Mouse (Mus musculus) bone marrow, adult 2 months (tissue): ENCODE results near the gene Rdh8. TPM values are rescaled to one million over a fixed set of nuclear protein-coding genes. Genes with fewer than 3 reads are reported as not detected.
"Not testable (repeated sequence)": the region's sequence is repeated elsewhere in the genome, so short reads cannot be mapped to it uniquely, and the experiment has no call there.

Experiments
- H3K27ac ChIP-seq: fragments of 200-500 bp; 2 replicates; pipeline ENCODE4 v1.5.1; 2012; ENCODE audit warnings: low read depth, mild to moderate bottlenecking, control low read depth, inconsistent platforms, low read length; ENCODE audit not compliant: control insufficient read depth, poor library complexity, insufficient read depth
- H3K4me1 ChIP-seq: fragments of 200-500 bp; 2 replicates; pipeline ENCODE4 v1.6.1; 2011; ENCODE audit warnings: low read length; ENCODE audit not compliant: control insufficient read depth, insufficient read depth
- H3K4me3 ChIP-seq: fragments of 200-500 bp; replicated peaks from 2 replicates; pipeline ENCODE3; 2011; ENCODE audit warnings: mild to moderate bottlenecking, low read depth, low read length, control low read depth; ENCODE audit not compliant: control insufficient read depth
- CTCF ChIP-seq: fragments of 200-500 bp; IDR thresholded peaks from 2 replicates; pipeline ENCODE4 v1.5.1; 2011; ENCODE audit warnings: low read length, control low read depth; ENCODE audit not compliant: control insufficient read depth, insufficient read depth
- POLR2A ChIP-seq: fragments of 200-500 bp; IDR thresholded peaks from 2 replicates; pipeline ENCODE4 v1.6.1; 2011; ENCODE audit warnings: low read depth, mild to moderate bottlenecking, control low read depth, low read length, borderline replicate concordance; ENCODE audit not compliant: control insufficient read depth
- WGBS: fragments of 180-500 bp; shearing (Covaris S2); methylation state at CpG from one replicate; pipeline ENCODE4 v1.1.7; 2018; 5-methylcytosine and 5-hydroxymethylcytosine counted together
- polyA plus RNA-seq: library from polyadenylated mRNA; stranded (reverse); fragments of >200 nt; gene quantifications from 2 replicates; pipeline ENCODE4 v1.2.4, GENCODE M21; 2011; ENCODE audit warnings: low replicate concordance; ENCODE audit not compliant: missing spikeins, insufficient read depth, insufficient read length

The Rdh8 gene
- polyA plus RNA-seq, 1 experiment = not detected

DNA sequence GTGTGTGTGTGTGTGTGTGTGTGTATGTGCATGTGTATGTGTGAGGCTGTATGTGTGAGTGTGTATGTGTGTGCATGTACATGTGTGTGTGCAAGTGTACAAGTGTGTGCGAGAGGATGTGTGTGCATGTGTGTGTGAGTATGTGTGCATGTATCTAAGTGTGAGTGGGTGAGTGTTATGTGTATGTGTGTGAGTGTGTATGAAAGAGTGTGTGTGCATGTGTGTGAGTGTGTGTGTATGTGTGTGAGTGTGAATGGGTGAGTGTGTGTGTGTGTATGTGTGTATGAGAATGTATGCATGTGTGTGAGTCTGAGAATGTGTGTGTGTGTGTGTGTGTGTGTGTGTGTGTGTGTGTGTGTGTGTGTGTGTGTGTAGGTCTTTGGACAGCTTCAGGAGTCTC, 9.8 kb downstream of the Rdh8 start:
- no peak overlapping the region for H3K27ac ChIP-seq
- H3K4me1 ChIP-seq = peaks cover 5% of the 10 kb centered on the region; the same call in 1 of the 2 replicates
- TF ChIP-seq CTCF (no peak), POLR2A (no peak)
- WGBS = 78% methylated on average over 1 of the region's 1 CpGs
- H3K4me3 ChIP-seq = no peak overlapping the region

DNA sequence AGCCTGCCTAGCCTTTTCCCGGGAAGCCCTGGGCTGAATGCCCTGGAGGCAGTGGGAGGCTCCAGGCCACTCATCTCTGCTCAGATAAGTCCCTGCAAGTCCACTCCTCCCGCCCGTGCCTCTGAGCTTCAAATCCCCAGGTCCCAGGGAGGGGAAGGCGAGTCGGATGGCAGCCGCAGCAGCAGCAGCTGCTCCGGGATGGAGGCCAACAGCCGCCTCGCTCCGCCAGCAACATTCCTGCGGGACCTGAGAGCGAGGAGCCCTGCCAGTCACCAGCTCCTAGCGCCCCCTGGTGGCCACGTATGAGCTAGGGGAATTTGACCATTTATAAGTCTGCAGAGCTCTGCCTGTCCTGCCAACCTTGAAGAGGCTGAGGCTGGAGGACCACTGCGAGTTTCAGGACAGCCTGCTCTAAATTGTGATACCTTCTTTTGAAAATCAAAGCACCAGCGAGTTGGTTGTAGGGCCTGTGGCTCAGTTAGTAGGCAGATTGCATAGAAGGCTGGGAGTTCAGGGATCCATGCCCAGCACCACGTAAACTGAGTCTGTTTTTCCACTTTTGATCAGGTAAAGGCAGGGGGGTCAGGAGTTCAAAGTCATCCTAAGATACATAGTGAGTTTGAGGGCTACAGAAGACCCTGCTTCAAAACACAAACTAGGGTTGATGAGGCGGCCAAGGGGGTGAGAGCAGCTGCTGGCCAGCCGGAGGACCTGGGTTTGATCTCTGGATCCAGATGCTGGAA, 12.8 kb downstream of the Rdh8 start:
- H3K27ac ChIP-seq = no peak overlapping the region
- H3K4me3 ChIP-seq = no peak overlapping the region
- WGBS = 16% methylated on average over 19 of the region's 19 CpGs
- TF ChIP-seq POLR2A = no peak
- TF ChIP-seq CTCF = peak; percentile 83
- H3K4me1 ChIP-seq = peaks cover 5% of the 10 kb centered on the region; the same call in 1 of the 2 replicates

DNA sequence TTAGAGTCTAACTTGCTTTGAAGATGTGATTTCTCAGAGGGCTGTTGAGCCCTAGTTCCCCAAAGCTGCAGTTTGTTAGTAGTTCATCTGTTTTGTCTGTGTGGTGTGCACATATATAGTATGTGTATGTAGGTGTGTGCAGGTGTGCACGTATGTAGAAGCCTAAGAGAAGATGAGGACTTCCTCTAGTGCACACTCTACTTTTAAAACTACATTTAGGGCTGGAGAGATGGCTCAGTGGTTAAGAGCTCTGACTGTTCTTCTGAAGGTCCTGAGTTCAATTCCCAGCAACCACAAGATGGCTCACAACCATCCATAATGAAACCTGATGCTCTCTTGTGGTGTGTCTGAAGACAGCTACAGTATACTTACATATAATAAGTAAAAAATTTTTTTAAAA, 16.6 kb downstream of the Rdh8 start:
- 48% methylated on average over 1 of the region's 1 CpGs for WGBS
- no peak for TF ChIP-seq POLR2A
- TF ChIP-seq CTCF = no peak
- no peak overlapping the region for H3K4me3 ChIP-seq
- no peaks in the 10 kb centered on the region for H3K4me1 ChIP-seq
- no peak overlapping the region for H3K27ac ChIP-seq

DNA sequence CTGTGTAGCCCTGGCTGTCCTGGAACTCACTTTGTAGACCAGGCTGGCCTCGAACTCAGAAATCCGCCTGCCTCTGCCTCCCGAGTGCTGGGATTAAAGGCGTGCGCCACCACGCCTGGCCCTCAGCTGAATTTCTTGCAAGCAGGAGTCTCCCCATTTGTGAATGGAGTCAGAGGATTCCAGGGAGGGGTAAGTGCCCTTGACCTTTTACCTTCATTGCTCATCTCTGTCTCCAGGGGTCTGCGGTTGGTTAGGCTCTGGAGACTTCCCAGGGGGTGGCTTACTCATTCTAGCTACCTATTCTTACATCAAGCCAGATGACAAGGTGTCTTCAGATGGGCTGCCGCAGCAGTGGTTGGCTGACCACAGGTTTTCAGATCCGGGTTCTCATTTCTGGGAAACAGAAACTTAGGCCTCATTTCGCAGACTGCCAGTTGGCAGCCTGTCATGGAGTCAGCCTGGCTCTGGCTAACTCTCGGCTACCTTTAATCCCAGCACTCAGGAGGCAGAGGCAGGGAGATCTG, 17.2 kb downstream of the Rdh8 start:
- WGBS = 77% methylated on average over 11 of the region's 11 CpGs
- H3K4me3 ChIP-seq, H3K4me1 ChIP-seq, H3K27ac ChIP-seq: not testable (repeated sequence)

DNA sequence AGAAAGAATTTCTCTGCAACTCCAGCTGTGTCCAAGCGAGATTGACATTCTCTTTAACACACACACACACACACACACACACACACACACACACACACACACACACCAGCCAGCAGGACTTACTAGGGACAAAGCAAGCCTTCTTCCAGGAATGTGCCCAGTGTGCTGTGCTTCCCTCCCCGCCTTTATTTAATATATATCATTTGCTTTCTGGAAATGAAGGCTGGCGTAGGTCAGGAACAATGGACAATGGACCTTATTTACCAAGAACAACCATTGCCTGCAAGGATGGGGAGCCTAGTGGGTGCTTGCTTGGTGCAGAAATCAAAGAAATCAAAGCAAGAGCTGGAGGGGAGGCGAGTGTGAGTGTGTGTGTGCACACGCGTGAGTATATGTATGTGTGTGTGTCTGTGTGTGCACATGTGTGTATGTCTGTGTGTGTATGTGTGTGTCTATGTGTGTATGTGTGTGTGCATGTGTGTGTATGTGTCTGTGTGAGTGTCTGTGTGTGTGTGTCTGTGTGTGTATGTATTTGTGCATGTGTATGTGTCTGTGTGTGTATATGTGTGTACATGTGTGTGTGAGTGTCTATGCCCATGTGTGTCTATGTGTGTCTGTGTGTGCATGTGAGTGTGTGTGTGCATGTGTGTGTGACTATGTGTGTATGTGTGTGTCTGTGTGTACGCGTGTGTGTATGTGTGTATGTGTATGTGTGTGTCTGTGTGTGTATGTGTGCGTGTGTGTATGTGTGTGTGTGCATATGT, 19.1 kb downstream of the Rdh8 start:
- no peak overlapping the region for H3K27ac ChIP-seq
- WGBS = 78% methylated on average over 9 of the region's 9 CpGs
- no peak for TF ChIP-seq POLR2A
- no peak for TF ChIP-seq CTCF
- H3K4me1 ChIP-seq = no peaks in the 10 kb centered on the region
- H3K4me3 ChIP-seq = no peak overlapping the region

DNA sequence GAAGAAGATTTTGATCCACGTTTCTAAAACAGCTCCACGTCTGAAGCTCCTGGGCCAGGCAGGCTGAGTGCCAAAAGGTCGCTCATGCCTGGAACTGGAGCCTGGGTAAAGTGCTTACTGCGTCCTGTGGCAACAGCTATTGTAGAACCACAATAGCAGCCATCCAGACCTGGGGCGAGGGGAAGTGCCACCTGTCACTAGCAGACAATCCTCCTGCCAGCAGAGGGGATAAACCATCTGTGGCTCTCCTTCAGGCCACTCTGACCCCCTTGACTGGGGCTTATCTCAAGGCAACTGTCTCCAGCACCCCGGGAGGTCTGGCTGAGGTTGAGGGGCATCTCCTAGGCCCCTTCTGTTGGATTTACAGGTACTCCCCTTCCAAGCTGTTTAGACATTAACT, 20.6 kb downstream of the Rdh8 start:
- H3K4me1 ChIP-seq = no peaks in the 10 kb centered on the region
- no peak for TF ChIP-seq POLR2A
- no peak for TF ChIP-seq CTCF
- WGBS = 62% methylated on average over 6 of the region's 6 CpGs
- H3K4me3 ChIP-seq = no peak overlapping the region
- H3K27ac ChIP-seq = no peak overlapping the region

DNA sequence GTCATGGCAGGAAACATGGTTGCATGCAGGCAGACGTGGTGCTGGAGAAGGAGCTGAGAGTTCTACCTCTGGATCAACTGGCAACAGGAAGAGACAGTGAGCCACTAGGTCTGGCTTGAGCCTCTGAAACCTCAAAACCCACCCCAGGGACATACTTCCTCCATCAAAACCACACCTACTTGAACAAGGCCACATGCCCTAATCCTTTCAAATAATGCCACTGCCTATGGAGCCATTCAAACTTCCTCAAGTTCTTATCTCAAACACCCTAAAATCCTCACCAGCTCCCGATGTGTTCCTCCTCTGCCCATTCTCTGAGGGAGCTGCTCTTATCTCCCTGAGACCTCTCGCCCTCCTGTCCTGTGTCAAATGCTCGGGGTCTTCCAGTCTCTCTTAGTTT, 23.9 kb downstream of the Rdh8 start:
- H3K4me1 ChIP-seq = no peaks in the 10 kb centered on the region
- 19% methylated on average over 4 of the region's 4 CpGs for WGBS
- no peak overlapping the region for H3K27ac ChIP-seq
- no peak overlapping the region for H3K4me3 ChIP-seq
- no peak for TF ChIP-seq CTCF

DNA sequence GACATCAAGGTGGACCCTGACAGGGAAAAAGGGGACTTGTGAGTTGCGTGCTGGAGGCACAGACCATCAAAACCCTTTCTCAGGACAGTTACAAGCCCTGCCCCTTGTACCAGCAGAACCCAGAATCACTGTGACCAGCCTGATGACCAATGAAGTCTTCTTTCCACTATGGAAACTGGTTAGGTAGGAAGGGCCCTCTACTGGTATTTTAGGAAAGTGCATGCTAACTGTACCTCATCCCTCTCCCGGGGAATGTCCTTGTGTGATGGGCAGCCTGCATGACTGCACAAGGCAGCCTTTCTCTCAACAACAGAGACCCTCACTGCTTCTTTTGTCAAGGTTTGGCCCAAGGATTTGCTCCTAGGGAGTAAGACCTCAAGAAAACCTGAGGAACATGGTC, 24.4 kb downstream of the Rdh8 start:
- no peak for TF ChIP-seq POLR2A
- no peak for TF ChIP-seq CTCF
- Histone ChIP-seq H3K4me1 (no peaks in the 10 kb centered on the region), H3K27ac (no peak overlapping the region), H3K4me3 (no peak overlapping the region)
- 28% methylated on average over 2 of the region's 2 CpGs for WGBS
